Mouse (Mus musculus) erythroblast, embryonic 14.5 days (primary cell): Measurements from ENCODE around the gene Plekha4. TPM values are rescaled to one million over a fixed set of nuclear protein-coding genes. Genes with fewer than 3 reads are reported as not detected.
A peak's percentile ranks its signal among the peaks of the same experiment; 100 is the strongest.
"Not testable (repeated sequence)": the region's sequence is repeated elsewhere in the genome, so short reads cannot be mapped to it uniquely, and the experiment has no call there.

Experiments used
- H3K27me3 ChIP-seq: 2 replicates; pipeline ENCODE4 v1.6.1; 2012; ENCODE audit warnings: inconsistent platforms; ENCODE audit not compliant: control insufficient read depth
- H3K36me3 ChIP-seq: 2 replicates; pipeline ENCODE4 v1.6.1; 2012; ENCODE audit warnings: mild to moderate bottlenecking, inconsistent platforms; ENCODE audit not compliant: control insufficient read depth
- H3K4me1 ChIP-seq: 2 replicates; pipeline ENCODE4 v1.6.1; 2012; ENCODE audit warnings: inconsistent platforms; ENCODE audit not compliant: control insufficient read depth
- H3K4me3 ChIP-seq: replicated peaks from 2 replicates; pipeline ENCODE3; 2012; ENCODE audit warnings: moderate library complexity, mild to moderate bottlenecking, inconsistent platforms
- H3K9me3 ChIP-seq: 2 replicates; pipeline ENCODE4 v1.6.1; 2012; ENCODE audit warnings: low read length, inconsistent platforms, mixed read lengths; ENCODE audit not compliant: control insufficient read depth
- GATA1 ChIP-seq: IDR thresholded peaks from 2 replicates; pipeline ENCODE4 v1.6.1; 2012; ENCODE audit warnings: low read length, inconsistent platforms, mixed read lengths
- TAL1 ChIP-seq: IDR thresholded peaks from 3 replicates; pipeline ENCODE4 v1.6.1; 2012; ENCODE audit warnings: low read length, inconsistent platforms, mixed read lengths
- polyA plus RNA-seq: library from polyadenylated mRNA; stranded (reverse); fragments of >175 nt; gene quantifications from 2 replicates; pipeline ENCODE4 v1.2.3, GENCODE M21; 2012

Gene Plekha4
- polyA plus RNA-seq, 1 experiment: 1.0 TPM

- peaks cover 74% of the 10 kb centered on the region for H3K4me1 ChIP-seq
- peak overlapping the region; percentile 44 for H3K4me3 ChIP-seq
- peaks cover 58% of the 10 kb centered on the region for H3K36me3 ChIP-seq
- peaks cover 4% of the 10 kb centered on the region for H3K9me3 ChIP-seq
- TF ChIP-seq GATA1 (no peak), TAL1 (no peak)
- H3K27me3 ChIP-seq: no peaks in the 10 kb centered on the region
These were observed 6.6 kb upstream of the Plekha4 start for GRCm38 (mm10) chr7:45519345-45520120.

GRCm38 (mm10) chr7:45520605-45521004 lies 5.5 kb upstream of the Plekha4 start:
- Histone ChIP-seq H3K27me3 (no peaks in the 10 kb centered on the region), H3K4me3 (peak overlapping the region; percentile 87), H3K36me3 (peaks cover 69% of the 10 kb centered on the region), H3K9me3 (peaks cover 4% of the 10 kb centered on the region), H3K4me1 (peaks cover 63% of the 10 kb centered on the region)
- no peak for TF ChIP-seq GATA1
- no peak for TF ChIP-seq TAL1

GRCm38 (mm10) chr7:45521728-45522184 lies 4.4 kb upstream of the Plekha4 start:
- no peak for TF ChIP-seq GATA1
- no peak for TF ChIP-seq TAL1
- Histone ChIP-seq H3K9me3 (peaks cover 4% of the 10 kb centered on the region), H3K27me3 (no peaks in the 10 kb centered on the region), H3K36me3 (peaks cover 72% of the 10 kb centered on the region), H3K4me1 (peaks cover 53% of the 10 kb centered on the region), H3K4me3 (peak overlapping the region; percentile 87)

- peaks cover 56% of the 10 kb centered on the region for H3K4me1 ChIP-seq
These were observed 3.9 kb upstream of the Plekha4 start for GRCm38 (mm10) chr7:45522194-45522752.

GRCm38 (mm10) chr7:45522957-45523676 lies 3.0 kb upstream of the Plekha4 start:
- 0 out of 2 replicates have a peak, but pooled peaks cover 2% of the 10 kb centered on the region for H3K27me3 ChIP-seq
- peak overlapping the region; percentile 87 for H3K4me3 ChIP-seq
- TF ChIP-seq GATA1: no peak
- no peak for TF ChIP-seq TAL1
- peaks cover 4% of the 10 kb centered on the region for H3K9me3 ChIP-seq
- peaks cover 53% of the 10 kb centered on the region for H3K4me1 ChIP-seq
- peaks cover 72% of the 10 kb centered on the region for H3K36me3 ChIP-seq

More at GRCm38 (mm10) chr7:45522194-45522752, 3.9 kb upstream of the Plekha4 start:
- Histone ChIP-seq H3K36me3 (peaks cover 72% of the 10 kb centered on the region), H3K27me3 (no peaks in the 10 kb centered on the region), H3K4me3 (peak overlapping the region; percentile 87), H3K9me3 (peaks cover 4% of the 10 kb centered on the region)
- no peak for TF ChIP-seq TAL1
- no peak for TF ChIP-seq GATA1

- peak overlapping the region; percentile 87 for H3K4me3 ChIP-seq
- peaks cover 48% of the 10 kb centered on the region for H3K4me1 ChIP-seq
- peaks cover 4% of the 10 kb centered on the region for H3K9me3 ChIP-seq
- H3K36me3 ChIP-seq: peaks cover 69% of the 10 kb centered on the region
- H3K27me3 ChIP-seq: peaks cover 3% of the 10 kb centered on the region
- TF ChIP-seq GATA1: no peak
- TF ChIP-seq TAL1: no peak
These were observed 2.4 kb upstream of the Plekha4 start for GRCm38 (mm10) chr7:45523678-45524170.

GRCm38 (mm10) chr7:45524841-45525621 lies 1.1 kb upstream of the Plekha4 start:
- Histone ChIP-seq H3K27me3 (peaks cover 16% of the 10 kb centered on the region), H3K36me3 (peaks cover 57% of the 10 kb centered on the region), H3K4me1 (peaks cover 42% of the 10 kb centered on the region), H3K9me3 (peaks cover 4% of the 10 kb centered on the region), H3K4me3 (peak overlapping the region; percentile 87)
- TF ChIP-seq GATA1: peak; percentile 95
- peak; percentile 100 for TF ChIP-seq TAL1

GRCm38 (mm10) chr7:45526474-45527120 lies 467 bp downstream of the Plekha4 start:
- peak overlapping the region; percentile 87 for H3K4me3 ChIP-seq
- TF ChIP-seq TAL1 (no peak), GATA1 (no peak)
- H3K9me3 ChIP-seq: peaks cover 4% of the 10 kb centered on the region
- peaks cover 28% of the 10 kb centered on the region for H3K27me3 ChIP-seq
- H3K36me3 ChIP-seq: peaks cover 44% of the 10 kb centered on the region
- H3K4me1 ChIP-seq: peaks cover 32% of the 10 kb centered on the region

GRCm38 (mm10) chr7:45527169-45527568 lies 1.0 kb downstream of the Plekha4 start:
- not testable (repeated sequence) for H3K9me3 ChIP-seq
- Histone ChIP-seq H3K27me3 (peaks cover 34% of the 10 kb centered on the region), H3K4me1 (peaks cover 26% of the 10 kb centered on the region), H3K36me3 (peaks cover 38% of the 10 kb centered on the region), H3K4me3 (peak overlapping the region; percentile 87)
